Mouse (Mus musculus) NIH3T3 (cell line): Measurements from ENCODE around the gene Serpina9.
"Not testable (repeated sequence)": the region's sequence is repeated elsewhere in the genome, so short reads cannot be mapped to it uniquely, and the experiment has no call there.

Experiments used
- DNase-seq: peaks from one replicate; pipeline ENCODE4 v3.0.0-alpha.2; 2012; ENCODE audit warnings: low read depth

The Serpina9 gene

GRCm38 (mm10) chr12:103989514-103989767 is 24.1 kb downstream of the Serpina9 start:
- no peak for DNase-seq

GRCm38 (mm10) chr12:103988754-103989513 is 24.6 kb downstream of the Serpina9 start:
- no peak for DNase-seq

- no peak for DNase-seq
These were observed 27.7 kb downstream of the Serpina9 start for GRCm38 (mm10) chr12:103985868-103986267.

GRCm38 (mm10) chr12:103984935-103985334 is 28.6 kb downstream of the Serpina9 start:
- DNase-seq, result peak; percentile 88

GRCm38 (mm10) chr12:103981646-103982360 is 31.8 kb downstream of the Serpina9 start:
- DNase-seq, result no peak

GRCm38 (mm10) chr12:103978294-103978693 is 35.3 kb downstream of the Serpina9 start:
- no peak for DNase-seq

GRCm38 (mm10) chr12:103977846-103978245 is 35.7 kb downstream of the Serpina9 start:
- no peak for DNase-seq

- DNase-seq, result no peak
These were observed 36.5 kb downstream of the Serpina9 start for GRCm38 (mm10) chr12:103977060-103977459.

GRCm38 (mm10) chr12:103971080-103971479 is 42.5 kb downstream of the Serpina9 start:
- DNase-seq, result peak; percentile 0

GRCm38 (mm10) chr12:103969577-103970116 is 43.9 kb downstream of the Serpina9 start:
- DNase-seq, result no peak

GRCm38 (mm10) chr12:103966761-103967160 is 46.8 kb downstream of the Serpina9 start:
- peak; percentile 1 for DNase-seq

GRCm38 (mm10) chr12:103963288-103963687 is 50.3 kb downstream of the Serpina9 start:
- peak; percentile 23 for DNase-seq

GRCm38 (mm10) chr12:103962860-103963259 is 50.7 kb downstream of the Serpina9 start:
- peak; percentile 80 for DNase-seq

- DNase-seq, result peak; percentile 22
These were observed 51.2 kb downstream of the Serpina9 start for GRCm38 (mm10) chr12:103962337-103962736.

- DNase-seq, result no peak
These were observed 51.8 kb downstream of the Serpina9 start for GRCm38 (mm10) chr12:103961716-103962115.

GRCm38 (mm10) chr12:103958798-103959197 is 54.8 kb downstream of the Serpina9 start, which contains the start of gene Serpina1e:
TSS of gene Serpina1e (minus strand) at chr12:103958975.
- DNase-seq, result no peak

- not testable (repeated sequence) for DNase-seq
These were observed 57.0 kb downstream of the Serpina9 start for GRCm38 (mm10) chr12:103956555-103956954.

GRCm38 (mm10) chr12:103952972-103953371 is 60.6 kb downstream of the Serpina9 start:
- DNase-seq, result not testable (repeated sequence)

- no peak for DNase-seq
These were observed 67.3 kb downstream of the Serpina9 start for GRCm38 (mm10) chr12:103946243-103946642.
